Mouse (Mus musculus): ENCODE data around the gene Scoc. TPM values are rescaled to one million over a fixed set of nuclear protein-coding genes. Genes with fewer than 3 reads are reported as not detected.

The Scoc gene
- 10 to 100 TPM; 52.3 TPM for total RNA-seq (2021)
- 14.0 and 25.9 TPM in 2 replicates for polyA plus RNA-seq (2012; rRNA removed)
- long read RNA-seq, transcript Scoc-203 (4 exons, 409 nt): major isoform, 23 of 32 reads
- long read RNA-seq, partial matches to known transcripts: 1 of 32 reads
- long read RNA-seq, other reads (novel, unspliced or antisense): 2 of 32 reads

DNA sequence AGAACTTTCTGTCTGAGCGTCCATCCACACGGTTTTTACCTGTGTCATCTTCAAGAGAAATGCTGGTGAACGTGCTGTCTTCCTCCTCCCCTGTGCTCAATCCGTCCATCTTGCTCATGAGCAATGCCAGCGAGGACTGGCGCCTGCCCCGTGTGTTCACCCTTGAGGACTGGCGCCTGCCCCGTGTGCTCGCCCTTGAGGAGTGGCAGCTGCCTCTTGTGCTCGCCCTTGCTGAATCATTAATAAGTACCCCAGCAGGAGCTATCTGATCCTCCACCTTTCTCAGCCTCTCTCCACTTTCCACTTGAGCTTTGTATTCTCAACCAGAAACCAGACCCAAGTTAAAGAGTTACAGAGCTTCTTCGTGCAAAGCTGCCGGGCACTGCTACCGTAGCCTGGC, at the start of gene Scoc:
Gene Scoc (minus strand): TSS at position 170 of the 400 bp plus-strand sequence.
- Histone ChIP-seq H3K27me3 (ENCODE audit: control insufficient read depth, insufficient read depth, low read length) (no peaks in the 10 kb centered on the region), H3K79me2 (replicated peaks; ENCODE audit: control insufficient read depth, insufficient read depth, low read length) (no peaks in the 10 kb centered on the region), H3K36me3 (ENCODE audit: control insufficient read depth, insufficient read depth, low read length) (no peaks in the 10 kb centered on the region), H3K27ac (no peak within 1 kb of the TSS), H3K4me3 (no peak within 1 kb of the TSS), H3K4me1 (ENCODE audit: control insufficient read depth, insufficient read depth, low read length) (no peaks in the 10 kb centered on the region), H3K9ac (ENCODE audit: low read depth, low read length) (no peak within 1 kb of the TSS)
- no peak for DNase-seq
- intact Hi-C loops (cut with DNase I): no loop called here
- 73% methylated on average over 14 of the region's 14 CpGs for WGBS
- no peak for TF ChIP-seq POLR2A (IDR thresholded peaks at IDR 0.05; ENCODE audit: insufficient read depth, low read depth, low read length)
- TF ChIP-seq EP300 (IDR thresholded peaks at IDR 0.05; ENCODE audit: insufficient read depth, low read depth, low read length): no peak
- no peak for TF ChIP-seq CTCF (IDR thresholded peaks at IDR 0.05)

GRCm38 (mm10) chr8:83459606-83460005, 1.4 kb upstream of the Scoc start:
- Histone ChIP-seq H3K36me3 (ENCODE audit: control insufficient read depth, insufficient read depth, low read length) (no peaks in the 10 kb centered on the region), H3K4me3 (no peak overlapping the region), H3K27ac (no peak overlapping the region), H3K4me1 (ENCODE audit: control insufficient read depth, insufficient read depth, low read length) (no peaks in the 10 kb centered on the region), H3K79me2 (replicated peaks; ENCODE audit: control insufficient read depth, insufficient read depth, low read length) (no peaks in the 10 kb centered on the region), H3K9ac (ENCODE audit: low read depth, low read length) (no peak overlapping the region), H3K27me3 (ENCODE audit: control insufficient read depth, insufficient read depth, low read length) (no peaks in the 10 kb centered on the region)
- TF ChIP-seq CTCF (IDR thresholded peaks at IDR 0.05) (no peak), EP300 (IDR thresholded peaks at IDR 0.05; ENCODE audit: insufficient read depth, low read depth, low read length) (no peak), POLR2A (IDR thresholded peaks at IDR 0.05; ENCODE audit: insufficient read depth, low read depth, low read length) (no peak)
- intact Hi-C loops (cut with DNase I): no loop called here
- DNase-seq: no peak
- WGBS: 47% methylated on average over 3 of the region's 3 CpGs

GRCm38 (mm10) chr8:83457121-83457520, 1.1 kb downstream of the Scoc start:
- TF ChIP-seq POLR2A (IDR thresholded peaks at IDR 0.05; ENCODE audit: insufficient read depth, low read depth, low read length): no peak
- no peak for TF ChIP-seq EP300 (IDR thresholded peaks at IDR 0.05; ENCODE audit: insufficient read depth, low read depth, low read length)
- Histone ChIP-seq H3K36me3 (ENCODE audit: control insufficient read depth, insufficient read depth, low read length) (no peaks in the 10 kb centered on the region), H3K4me1 (ENCODE audit: control insufficient read depth, insufficient read depth, low read length) (no peaks in the 10 kb centered on the region), H3K27me3 (ENCODE audit: control insufficient read depth, insufficient read depth, low read length) (no peaks in the 10 kb centered on the region), H3K9ac (ENCODE audit: low read depth, low read length) (no peak overlapping the region), H3K79me2 (replicated peaks; ENCODE audit: control insufficient read depth, insufficient read depth, low read length) (no peaks in the 10 kb centered on the region), H3K27ac (no peak overlapping the region), H3K4me3 (no peak overlapping the region)
- intact Hi-C loops (cut with DNase I): no loop called here
- 60% methylated on average over 6 of the region's 6 CpGs for WGBS
- no peak for DNase-seq

DNA sequence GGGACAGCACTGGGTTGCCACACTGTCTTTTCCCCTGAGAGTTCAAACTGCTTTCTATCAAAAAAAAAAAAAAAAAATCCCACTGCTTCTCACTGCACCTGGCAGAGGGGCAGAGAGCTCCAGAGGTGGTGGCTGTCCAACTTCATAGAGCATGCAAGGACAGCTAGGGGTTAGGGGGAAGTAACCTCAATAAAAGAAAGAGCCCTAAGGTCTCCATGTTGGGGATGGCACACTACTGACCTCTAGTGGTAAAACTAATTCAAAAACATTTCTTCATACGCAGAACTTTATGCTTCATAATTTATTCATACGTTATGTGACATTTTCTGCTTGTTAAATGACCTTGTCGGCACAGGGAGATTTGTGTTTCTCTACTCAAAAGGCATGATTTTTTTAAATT, 7.1 kb downstream of the Scoc start:
- Histone ChIP-seq H3K4me1 (ENCODE audit: control insufficient read depth, insufficient read depth, low read length) (no peaks in the 10 kb centered on the region), H3K9ac (ENCODE audit: low read depth, low read length) (no peak overlapping the region), H3K4me3 (no peak overlapping the region), H3K27me3 (ENCODE audit: control insufficient read depth, insufficient read depth, low read length) (no peaks in the 10 kb centered on the region), H3K79me2 (replicated peaks; ENCODE audit: control insufficient read depth, insufficient read depth, low read length) (no peaks in the 10 kb centered on the region), H3K36me3 (ENCODE audit: control insufficient read depth, insufficient read depth, low read length) (no peaks in the 10 kb centered on the region), H3K27ac (no peak overlapping the region)
- DNase-seq: no peak
- 10% methylated on average over 3 of the region's 3 CpGs for WGBS
- TF ChIP-seq CTCF (IDR thresholded peaks at IDR 0.05): peak; percentile 85
- no peak for TF ChIP-seq EP300 (IDR thresholded peaks at IDR 0.05; ENCODE audit: insufficient read depth, low read depth, low read length)
- intact Hi-C loops (cut with DNase I): loop anchor here (5.0 kb wide), 1 partner anchor 354 kb away; no protein-coding TSS in a partner anchor

- TF ChIP-seq EP300 (IDR thresholded peaks at IDR 0.05; ENCODE audit: insufficient read depth, low read depth, low read length) (no peak), CTCF (IDR thresholded peaks at IDR 0.05) (peak; percentile 50)
- no peak for DNase-seq
- Histone ChIP-seq H3K4me1 (ENCODE audit: control insufficient read depth, insufficient read depth, low read length) (no peaks in the 10 kb centered on the region), H3K27me3 (ENCODE audit: control insufficient read depth, insufficient read depth, low read length) (no peaks in the 10 kb centered on the region), H3K36me3 (ENCODE audit: control insufficient read depth, insufficient read depth, low read length) (no peaks in the 10 kb centered on the region), H3K9ac (ENCODE audit: low read depth, low read length) (no peak overlapping the region), H3K27ac (no peak overlapping the region), H3K79me2 (replicated peaks; ENCODE audit: control insufficient read depth, insufficient read depth, low read length) (no peaks in the 10 kb centered on the region), H3K4me3 (no peak overlapping the region)
- intact Hi-C loops (cut with DNase I): loop anchor here (5.0 to 10.0 kb wide), 2 partner anchors 155 to 353 kb away; partner anchors contain the start of genes Dnajb1 and Tecr
- WGBS: 77% methylated on average over 1 of the region's 1 CpGs
Measured at GRCm38 (mm10) chr8:83449960-83450359, 8.2 kb downstream of the Scoc start.

GRCm38 (mm10) chr8:83443052-83443400, 15.2 kb downstream of the Scoc start:
- 31% methylated on average over 5 of the region's 5 CpGs for WGBS
- no peak overlapping the region for H3K27ac ChIP-seq
- no peaks in the 10 kb centered on the region for H3K27me3 ChIP-seq (ENCODE audit: control insufficient read depth, insufficient read depth, low read length)
- DNase-seq: no peak
- no peak overlapping the region for H3K9ac ChIP-seq (ENCODE audit: low read depth, low read length)
- H3K36me3 ChIP-seq (ENCODE audit: control insufficient read depth, insufficient read depth, low read length): no peaks in the 10 kb centered on the region; the same call in 1 of the 2 replicates
- peak overlapping the region; percentile 84 for H3K4me3 ChIP-seq
- no peaks in the 10 kb centered on the region; the same call in 1 of the 2 replicates for H3K79me2 ChIP-seq (replicated peaks; ENCODE audit: control insufficient read depth, insufficient read depth, low read length)
- H3K4me1 ChIP-seq (ENCODE audit: control insufficient read depth, insufficient read depth, low read length): no peaks in the 10 kb centered on the region
- TF ChIP-seq CTCF (IDR thresholded peaks at IDR 0.05) (no peak), POLR2A (IDR thresholded peaks at IDR 0.05; ENCODE audit: insufficient read depth, low read depth, low read length) (no peak), EP300 (IDR thresholded peaks at IDR 0.05; ENCODE audit: insufficient read depth, low read depth, low read length) (no peak)
- intact Hi-C loops (cut with DNase I): loop anchor here (2.0 to 10.0 kb wide), 2 partner anchors 110 to 162 kb away; partner anchors contain the start of genes Dnajb1, Elmod2 and Tecr
